Mouse (Mus musculus): ENCODE results near the gene Acvr1c. TPM values are rescaled to one million over a fixed set of nuclear protein-coding genes. Genes with fewer than 3 reads are reported as not detected.

Gene Acvr1c
- total RNA-seq, 2 experiments from 2014 or later: 36.1 to 36.2 TPM

DNA sequence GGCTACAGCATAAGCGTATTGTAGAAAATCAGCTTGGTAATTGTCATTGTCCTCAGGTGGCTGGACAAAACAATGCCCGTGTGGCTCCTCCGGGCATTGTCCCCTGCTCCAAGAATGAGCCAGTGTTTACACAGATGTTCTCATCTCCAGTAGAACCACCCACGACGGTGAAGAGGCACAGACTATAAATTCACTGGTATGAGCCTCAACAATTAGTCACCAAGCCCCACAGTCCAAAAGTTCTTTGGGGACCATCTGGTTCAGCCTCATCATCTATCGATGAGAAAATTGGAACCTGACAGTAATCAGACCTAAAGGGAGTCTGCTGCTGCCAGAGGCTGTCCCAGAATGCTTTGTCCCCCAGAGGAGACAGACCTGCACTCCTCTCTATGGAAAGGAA lies 68.4 kb downstream of the Acvr1c start:
- DNase-seq: no peak

DNA sequence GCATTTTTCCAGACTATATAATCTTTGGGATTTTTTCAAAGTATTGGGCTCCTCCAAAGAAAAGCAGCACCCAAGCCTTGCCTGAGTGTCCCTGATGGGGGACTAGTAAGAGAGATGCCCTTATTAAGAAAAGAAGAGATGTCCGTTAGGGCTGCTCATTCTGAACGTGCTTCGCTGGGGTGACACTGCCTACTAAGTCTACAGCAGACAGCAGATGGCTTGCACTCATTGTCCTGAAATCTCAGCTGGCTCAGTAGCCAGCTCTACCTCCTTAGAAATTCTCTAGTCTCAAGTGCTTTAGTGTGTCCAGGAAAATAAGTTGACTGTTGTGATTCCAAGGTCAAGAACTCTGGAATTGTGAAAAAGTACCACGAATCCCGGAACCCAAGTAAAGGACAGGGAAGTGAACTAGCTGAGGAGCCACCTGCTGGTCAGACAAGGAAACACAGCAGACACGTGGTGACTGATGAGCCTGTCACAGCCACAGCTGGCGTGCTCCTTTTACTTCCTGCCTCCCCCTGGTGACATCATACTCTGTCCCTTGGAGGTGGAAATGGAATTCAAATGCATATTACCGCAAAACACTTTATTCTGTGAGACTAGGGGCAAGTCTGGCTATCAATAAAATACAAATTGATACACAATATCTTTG lies 75.3 kb downstream of the Acvr1c start:
- DNase-seq: peak; percentile 82

DNA sequence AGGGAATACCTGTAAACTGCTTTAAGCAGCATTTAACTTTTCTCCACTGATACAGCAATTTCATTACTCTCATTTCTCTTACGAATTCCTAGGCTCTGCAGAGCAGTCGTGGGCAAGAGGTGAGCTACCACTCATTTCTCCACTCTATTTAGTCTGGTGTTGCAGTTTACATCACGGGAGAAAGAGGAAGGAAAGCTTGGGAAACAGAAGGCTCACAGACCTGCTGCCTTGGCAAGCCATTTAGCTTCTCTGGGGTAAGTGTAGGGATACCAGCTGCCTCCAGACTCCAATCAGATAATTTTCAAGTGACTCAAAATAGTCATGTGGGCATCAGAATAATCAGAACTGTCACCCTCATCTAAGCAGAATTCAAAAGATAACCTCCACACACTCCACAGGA lies 76.6 kb downstream of the Acvr1c start:
- no peak for DNase-seq

DNA sequence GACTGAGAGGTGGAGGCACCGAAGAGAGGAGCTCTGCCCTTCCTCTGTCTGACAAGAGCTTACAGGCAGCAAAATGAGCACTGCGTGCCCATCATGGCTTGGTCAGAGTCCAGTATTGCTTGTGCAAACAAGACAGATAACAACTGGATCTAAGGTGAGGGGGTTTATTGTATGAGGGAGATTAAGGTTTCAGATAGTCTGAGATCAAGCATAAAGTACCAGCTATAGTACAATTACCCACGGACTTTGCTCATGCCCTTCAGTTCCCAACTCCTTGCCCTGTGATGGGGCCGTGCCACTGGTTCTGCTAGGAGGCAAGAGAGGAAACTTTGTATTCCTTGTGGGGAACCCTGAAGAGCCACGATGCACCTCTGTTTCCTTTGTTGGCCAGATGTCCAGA lies 78.5 kb downstream of the Acvr1c start:
- DNase-seq: no peak

DNA sequence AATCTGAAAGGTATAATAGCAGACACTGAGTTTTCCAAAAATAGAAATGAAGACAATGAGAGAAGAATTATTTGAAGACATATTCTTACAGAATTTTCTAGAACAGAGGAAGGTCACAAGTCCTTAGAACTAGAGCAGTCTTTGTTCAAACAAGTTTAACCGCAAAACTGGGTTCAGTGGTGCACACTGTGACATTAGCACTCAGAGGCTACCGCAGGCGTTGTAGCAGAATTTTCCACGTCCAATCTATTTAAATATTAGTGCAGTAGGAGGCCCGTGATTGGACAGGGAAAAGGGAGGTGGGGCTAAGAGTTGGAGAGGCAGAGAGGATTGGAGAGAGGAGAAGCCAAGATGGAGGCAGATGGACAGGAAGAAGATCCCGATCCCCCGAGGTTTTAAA lies 81.2 kb downstream of the Acvr1c start:
- no peak for DNase-seq

DNA sequence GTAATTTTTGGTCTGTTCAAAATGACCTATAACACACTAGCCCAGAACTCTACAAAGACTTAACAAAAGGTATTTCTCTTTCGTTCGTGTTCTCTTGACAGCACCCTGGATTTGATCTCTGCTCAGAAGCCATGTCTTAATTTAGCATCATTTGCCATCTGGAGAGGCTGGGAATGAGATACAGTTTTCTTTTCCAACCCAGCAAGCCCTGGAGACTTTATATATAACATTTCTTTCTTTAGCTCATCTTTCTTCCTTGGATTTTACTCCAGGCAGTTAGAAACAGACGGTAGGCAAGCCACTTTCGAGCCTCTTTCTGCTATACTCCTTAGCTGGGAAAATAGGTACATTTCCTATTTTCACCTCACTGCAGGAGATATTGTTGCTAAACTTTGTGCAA lies 117.1 kb downstream of the Acvr1c start:
- no peak for DNase-seq

DNA sequence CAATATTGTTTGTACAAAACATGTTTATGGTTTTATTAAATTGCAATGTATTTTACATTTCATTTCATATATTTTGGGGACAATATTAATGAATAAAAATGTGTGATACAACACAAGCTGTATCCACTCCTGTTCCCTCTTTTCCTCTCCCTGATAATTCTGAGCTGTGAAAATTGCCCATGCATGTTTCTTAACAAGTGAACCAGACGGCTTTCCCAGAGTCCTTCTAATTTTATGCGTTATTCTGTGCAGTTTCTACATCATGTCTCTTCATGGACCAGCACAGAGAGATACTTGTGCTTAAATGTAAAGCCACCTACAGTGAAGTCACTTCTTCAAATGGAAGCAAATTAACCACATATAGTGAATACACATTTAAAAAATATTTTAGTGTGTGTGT lies 120.2 kb downstream of the Acvr1c start:
- no peak for DNase-seq

Other genes starting within 250 kb of the Acvr1c start
- gene Cytip, start 162.4 kb downstream of the Acvr1c start, total RNA-seq (2021): 10 to 100 TPM; 11.7 TPM
- gene Gm17409, start 112.2 kb upstream of the Acvr1c start, total RNA-seq (2021): not detected
- 10 to 100 TPM; 36.2 to 46.4 TPM for gene Acvr1, start 209.3 kb upstream of the Acvr1c start, total RNA-seq (2021)
- gene Upp2, start 209.4 kb upstream of the Acvr1c start, total RNA-seq (2021): 10 to 100 TPM; 11.3 to 21.1 TPM

All from adrenal gland, postnatal 10 days (tissue).